Mouse (Mus musculus) layer of hippocampus, adult 2 months (tissue): ENCODE data around the gene Smc3. TPM values are rescaled to one million over a fixed set of nuclear protein-coding genes. Genes with fewer than 3 reads are reported as not detected.
"Not testable (repeated sequence)": the region's sequence is repeated elsewhere in the genome, so short reads cannot be mapped to it uniquely, and the experiment has no call there.

ENCODE experiments used
- DNase-seq, 2 experiments: peaks; one replicate each; pipeline ENCODE4 v3.0.0; 2022; ENCODE audit warnings: low spot score in 2 of 2
- H3K27ac ChIP-seq: fragments of 200-600 bp; 2 replicates; pipeline ENCODE4 v1.8.1; 2022
- H3K4me3 ChIP-seq: fragments of 200-600 bp; 2 replicates; pipeline ENCODE4 v1.8.1; 2022; ENCODE audit warnings: mild to moderate bottlenecking
- CTCF ChIP-seq: fragments of 200-600 bp; conservative IDR thresholded peaks from 2 replicates; pipeline ENCODE4 v1.8.1; 2022; ENCODE audit warnings: antibody characterized with exemption, mild to moderate bottlenecking, moderate library complexity
- total RNA-seq, 2 experiments: library from RNA; stranded (reverse); gene quantifications; 2 replicates each; pipeline ENCODE4 v1.2.3; 2021

Smc3 gene
- total RNA-seq, 2 experiments from 2014 or later = 44.7 to 49.4 TPM

DNA sequence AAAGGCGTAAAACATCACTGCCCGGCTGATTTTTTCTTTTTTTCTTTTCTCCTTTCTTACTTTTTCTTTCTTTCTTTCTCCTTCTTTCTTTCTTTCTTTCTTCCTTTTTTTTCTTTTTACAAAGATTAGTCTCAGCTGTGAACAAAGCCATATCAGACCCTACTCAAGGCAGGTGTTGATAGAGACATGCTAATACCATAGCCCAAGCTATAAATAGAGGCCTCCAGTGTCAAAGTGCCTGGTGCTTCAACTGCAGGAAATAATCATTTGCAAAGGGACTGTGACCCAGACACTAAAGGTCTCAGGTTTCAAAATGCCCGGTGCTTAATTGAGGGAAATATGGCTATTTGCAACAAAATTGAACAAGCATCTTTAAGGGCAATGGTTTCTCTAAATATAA lies 31.6 kb upstream of the Smc3 start:
- no peak overlapping the region for H3K27ac ChIP-seq
- no peak overlapping the region for H3K4me3 ChIP-seq
- DNase-seq = no peak
- TF ChIP-seq CTCF = no peak

DNA sequence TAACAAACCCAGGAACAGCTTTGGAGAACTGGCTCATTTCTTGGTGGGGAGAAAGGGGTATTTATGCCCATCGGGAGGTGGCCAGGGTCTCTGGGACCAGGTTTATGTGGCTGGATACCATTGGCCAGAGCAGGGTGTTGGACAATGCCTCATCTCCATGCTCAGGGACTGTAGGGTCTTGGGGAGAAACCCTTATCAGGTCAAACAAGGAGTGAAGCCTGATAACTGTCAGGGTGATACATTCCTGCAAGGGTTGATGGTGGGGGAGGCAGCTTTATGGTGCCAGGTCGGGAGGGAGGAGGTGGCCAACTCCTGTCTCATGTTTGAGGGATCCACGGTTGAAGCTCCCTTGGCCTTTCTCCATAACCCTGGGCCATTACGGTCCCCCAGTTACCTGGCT lies 29.1 kb upstream of the Smc3 start:
- no peak overlapping the region for H3K27ac ChIP-seq
- TF ChIP-seq CTCF = no peak
- no peak for DNase-seq
- H3K4me3 ChIP-seq = no peak overlapping the region

DNA sequence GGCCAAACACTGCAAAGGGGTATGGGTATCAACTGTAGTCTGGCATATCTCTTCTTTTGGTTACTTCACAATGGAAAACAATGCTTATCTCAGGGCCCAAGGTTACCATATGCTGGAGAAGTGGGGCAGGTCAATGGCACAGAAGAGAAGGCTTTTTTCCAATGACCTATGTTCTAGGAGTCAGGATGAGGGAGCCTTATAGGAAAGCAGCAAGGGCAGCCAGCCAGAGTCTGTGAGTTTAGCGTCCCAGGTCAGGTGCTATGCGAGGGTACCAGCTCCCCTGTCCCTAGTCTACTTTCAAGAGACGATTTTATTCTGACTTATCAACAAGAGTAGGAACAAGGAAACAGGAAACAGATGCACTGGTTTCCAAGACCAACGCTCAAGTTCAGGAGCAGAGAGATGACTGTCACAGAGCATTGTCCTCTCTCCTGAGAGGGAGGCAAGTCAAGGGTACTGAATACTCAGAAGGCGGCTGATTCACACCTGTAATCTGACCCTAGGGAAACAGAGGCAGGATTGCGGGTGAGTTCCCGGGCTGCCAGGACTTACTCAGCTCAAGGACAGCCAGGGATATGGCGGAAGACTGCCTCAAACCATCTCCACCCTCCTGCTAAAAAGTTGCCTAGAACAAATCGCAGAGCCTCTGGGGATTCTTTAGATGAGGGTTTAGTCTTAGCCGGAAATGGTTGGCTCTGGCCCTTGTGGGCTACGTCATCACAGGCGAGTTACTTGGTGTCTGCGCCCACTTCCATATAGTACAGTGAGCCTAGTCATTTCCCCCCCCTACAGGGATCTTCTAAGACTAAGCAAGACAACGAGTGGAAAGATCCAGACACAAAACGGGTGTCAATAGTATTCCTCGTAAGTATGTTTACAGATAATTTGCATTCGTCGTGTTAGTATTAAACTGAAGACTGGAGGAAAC lies 28.4 kb upstream of the Smc3 start:
- H3K4me3 ChIP-seq = no peak overlapping the region
- no peak for TF ChIP-seq CTCF
- DNase-seq = no peak

DNA sequence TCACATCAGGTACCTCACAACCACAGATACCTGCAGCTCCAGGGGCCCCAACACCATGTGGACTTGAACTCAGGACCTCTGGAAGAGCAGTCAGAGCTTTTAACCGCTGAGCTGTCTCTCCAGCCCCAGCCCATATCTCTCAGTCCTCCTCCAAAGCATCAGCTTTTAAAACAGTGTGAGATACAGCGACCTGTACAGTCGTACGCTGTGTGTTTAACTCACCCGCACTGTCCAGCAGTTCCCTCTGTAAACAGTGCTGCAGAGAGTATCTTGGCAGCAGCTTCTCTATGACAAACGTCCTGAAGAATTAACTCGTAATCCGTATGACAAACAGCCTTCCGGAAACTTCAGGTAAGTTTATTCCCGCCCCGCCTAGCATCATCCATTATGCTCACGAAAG lies 27.6 kb upstream of the Smc3 start:
- no peak overlapping the region for H3K4me3 ChIP-seq
- H3K27ac ChIP-seq = no peak overlapping the region
- TF ChIP-seq CTCF = no peak
- no peak for DNase-seq

More for the DNA sequence above, 28.4 kb upstream of the Smc3 start:
- no peak overlapping the region for H3K27ac ChIP-seq

DNA sequence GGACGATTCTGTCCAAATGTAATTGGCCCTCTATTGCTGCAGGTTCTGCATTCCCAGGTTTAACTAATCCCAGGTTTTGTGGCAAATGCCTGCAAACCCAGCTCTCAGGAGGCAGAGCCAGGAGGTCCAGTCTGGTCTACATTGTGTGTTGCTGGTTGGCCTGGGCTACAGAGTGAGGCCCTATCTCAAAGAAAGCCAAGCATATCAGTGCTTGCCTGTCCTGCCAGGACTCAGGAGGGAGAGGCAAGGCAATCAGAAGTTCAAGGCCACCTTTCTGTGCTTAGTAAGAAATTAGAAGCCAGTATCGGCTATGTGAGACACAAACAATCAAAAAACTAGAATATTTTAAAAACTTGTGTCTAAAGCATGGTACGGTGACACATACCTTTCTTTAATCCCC lies 27.0 kb upstream of the Smc3 start:
- DNase-seq = no peak

DNA sequence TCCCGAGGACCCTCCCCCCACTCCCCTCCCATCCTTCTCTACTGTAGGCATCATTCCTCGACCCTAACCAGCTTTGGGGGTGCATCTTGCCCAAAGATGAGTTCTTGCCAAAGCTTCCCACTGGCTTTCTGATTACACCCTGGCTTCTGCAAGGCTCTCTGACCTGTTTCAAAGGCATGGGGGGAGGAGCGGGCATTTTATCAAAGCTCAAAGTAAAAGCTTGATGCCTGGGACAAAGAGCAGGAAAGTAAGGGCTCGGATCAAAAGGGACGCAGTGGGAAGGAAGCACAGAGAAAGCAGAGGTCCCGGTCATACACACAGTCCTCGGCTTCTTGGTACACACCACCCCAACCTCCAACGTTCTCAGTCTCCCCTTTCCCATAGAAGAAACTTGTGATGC lies 26.1 kb upstream of the Smc3 start:
- no peak overlapping the region for H3K4me3 ChIP-seq
- no peak for TF ChIP-seq CTCF
- no peak for DNase-seq
- no peak overlapping the region for H3K27ac ChIP-seq

More for the DNA sequence above, 27.0 kb upstream of the Smc3 start:
- no peak overlapping the region for H3K4me3 ChIP-seq
- no peak for TF ChIP-seq CTCF
- H3K27ac ChIP-seq = no peak overlapping the region

DNA sequence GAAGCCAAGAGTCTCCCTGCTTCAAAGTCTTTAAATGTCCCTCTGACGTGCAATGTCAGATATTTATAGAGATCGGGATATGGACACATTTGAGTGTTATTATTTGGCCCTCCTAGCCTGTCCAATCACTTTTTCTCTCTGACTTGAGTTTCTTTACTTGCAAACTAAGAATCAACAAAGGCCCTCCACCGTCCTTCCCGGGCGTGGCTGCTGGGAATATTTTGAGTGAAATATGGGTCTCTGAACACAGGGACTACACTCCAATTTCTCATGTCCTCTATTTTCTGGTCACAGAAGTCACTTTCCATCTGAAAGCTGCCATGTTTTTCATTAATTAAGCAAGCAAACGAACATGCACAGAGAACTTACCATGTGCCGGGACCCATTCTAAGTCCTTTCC lies 25.7 kb upstream of the Smc3 start:
- no peak for TF ChIP-seq CTCF
- Histone ChIP-seq H3K27ac (no peak overlapping the region), H3K4me3 (no peak overlapping the region)
- DNase-seq = no peak

DNA sequence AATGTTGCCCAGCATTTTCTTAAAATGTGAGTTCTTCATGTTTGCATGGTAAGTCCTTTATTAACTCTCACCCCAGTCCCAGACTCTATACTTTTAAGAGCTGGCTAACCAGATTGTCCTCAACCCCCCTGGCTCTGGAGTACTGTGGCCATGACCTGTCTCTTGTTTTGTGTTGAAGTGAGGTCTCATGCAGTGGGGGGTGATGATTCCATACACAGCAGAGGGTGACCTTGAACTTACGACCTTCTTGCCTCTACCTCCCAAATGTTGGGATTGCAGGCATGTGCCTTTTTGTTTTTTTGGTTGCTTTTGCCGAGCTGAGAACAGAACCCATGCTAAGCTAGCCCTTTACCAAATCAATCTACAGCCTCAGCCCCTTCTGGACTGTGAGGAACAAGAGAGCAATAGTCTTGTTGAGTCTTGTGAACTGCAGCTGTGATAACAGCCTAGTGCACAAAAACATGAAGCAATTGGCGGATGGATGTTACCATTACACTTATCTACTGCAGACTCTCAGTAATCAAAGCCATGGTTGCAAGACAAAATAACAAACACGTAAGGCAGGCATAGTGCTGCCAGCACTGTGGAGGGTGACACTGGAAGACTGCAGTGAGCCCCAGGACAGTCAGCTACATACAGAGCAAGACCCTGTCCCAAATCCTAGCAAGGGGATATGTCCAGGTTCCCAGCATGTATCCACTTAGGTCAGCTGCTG lies 24.7 kb upstream of the Smc3 start:
- no peak overlapping the region for H3K27ac ChIP-seq
- DNase-seq = no peak
- no peak overlapping the region for H3K4me3 ChIP-seq
- TF ChIP-seq CTCF = no peak

DNA sequence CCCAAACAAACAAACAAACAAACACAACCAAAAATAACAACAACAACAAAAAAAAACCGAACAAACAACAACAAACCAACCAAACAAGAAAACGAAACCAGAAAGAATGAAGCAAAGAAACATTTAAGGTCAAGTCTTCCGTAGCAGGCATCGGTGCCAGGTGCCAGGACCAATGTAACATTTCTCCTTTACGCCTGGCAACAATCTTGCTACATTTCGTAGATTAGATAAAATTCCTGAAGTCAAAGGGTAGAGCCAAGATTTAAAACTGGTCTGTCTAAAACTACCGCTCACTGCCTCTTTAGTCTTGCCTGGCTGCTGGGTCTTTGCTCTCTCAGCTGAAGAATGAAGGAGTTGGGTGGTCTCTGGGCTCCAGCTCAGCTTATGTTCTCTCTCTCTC lies 24.1 kb upstream of the Smc3 start:
- no peak for DNase-seq
- H3K4me3 ChIP-seq = no peak overlapping the region
- no peak overlapping the region for H3K27ac ChIP-seq
- TF ChIP-seq CTCF = no peak

DNA sequence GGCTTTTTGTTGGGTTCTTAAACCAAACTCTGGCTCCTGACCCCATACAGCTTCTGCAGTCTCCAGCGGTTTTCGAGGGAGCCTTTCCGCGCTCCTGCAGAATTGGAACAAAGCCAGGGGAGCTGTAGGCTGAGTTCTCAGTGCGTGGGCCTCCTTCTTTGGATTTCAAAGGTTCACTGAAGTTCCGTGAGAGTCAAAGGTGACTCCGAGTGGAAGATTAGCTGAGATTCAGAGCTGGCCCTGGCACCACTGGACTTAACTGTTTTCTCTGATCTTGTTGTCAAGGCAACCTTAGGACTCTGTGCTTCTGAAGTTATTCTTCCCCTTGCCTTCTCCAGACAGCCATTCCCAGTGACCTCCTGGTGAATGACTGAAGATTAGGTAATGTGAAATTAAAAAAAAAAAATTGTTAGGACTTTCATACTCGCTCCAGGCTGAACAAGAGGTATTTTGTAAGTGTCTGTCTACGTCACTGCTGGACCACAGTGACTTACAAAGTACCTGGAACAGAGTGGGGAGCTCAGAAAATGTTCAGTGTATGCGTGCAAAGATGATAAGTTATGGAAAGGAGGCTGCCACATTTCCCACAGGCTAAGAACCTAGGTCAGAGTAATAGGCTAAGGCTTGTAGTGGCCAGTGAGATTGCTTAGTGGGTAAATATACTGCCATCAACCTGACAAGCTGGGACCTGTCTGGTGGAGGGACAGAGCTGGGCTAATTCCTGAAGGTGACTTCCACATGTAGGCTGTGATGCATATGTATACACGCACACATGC lies 23.0 kb upstream of the Smc3 start:
- H3K27ac ChIP-seq = no peak overlapping the region
- TF ChIP-seq CTCF = no peak
- no peak for DNase-seq
- no peak overlapping the region for H3K4me3 ChIP-seq

DNA sequence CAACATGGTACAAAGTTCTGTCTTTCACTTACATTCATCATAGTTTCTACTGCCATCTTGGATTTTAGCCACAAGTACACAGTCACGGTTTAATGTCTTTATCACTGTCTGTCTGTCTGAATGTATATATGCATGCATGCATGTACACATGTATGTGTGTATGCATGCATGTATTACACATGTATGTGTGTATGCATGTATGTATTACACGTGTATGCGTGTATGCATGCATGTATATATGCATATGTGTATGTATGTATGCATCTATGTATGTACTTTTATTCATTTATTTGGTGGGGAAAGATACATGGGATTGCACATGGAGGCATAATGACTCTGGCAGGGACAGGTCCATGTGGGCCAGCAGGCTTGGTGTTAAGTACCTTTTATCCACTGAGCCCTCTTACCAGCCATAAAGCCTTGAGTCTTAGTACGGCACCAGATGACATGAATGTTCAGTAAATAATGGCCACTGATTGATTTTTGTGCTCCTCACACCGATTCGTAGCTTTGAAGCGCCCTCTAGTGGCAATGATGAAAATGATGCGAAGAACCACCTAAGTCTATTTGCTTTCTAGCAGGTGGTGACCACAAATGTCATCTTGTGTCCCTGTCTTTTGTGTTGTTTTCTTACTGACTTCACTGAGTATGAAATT lies 21.5 kb upstream of the Smc3 start:
- peak; percentile 64 to 74 for DNase-seq
- Histone ChIP-seq H3K4me3 (no peak overlapping the region), H3K27ac (no peak overlapping the region)
- TF ChIP-seq CTCF = peak; percentile 95

DNA sequence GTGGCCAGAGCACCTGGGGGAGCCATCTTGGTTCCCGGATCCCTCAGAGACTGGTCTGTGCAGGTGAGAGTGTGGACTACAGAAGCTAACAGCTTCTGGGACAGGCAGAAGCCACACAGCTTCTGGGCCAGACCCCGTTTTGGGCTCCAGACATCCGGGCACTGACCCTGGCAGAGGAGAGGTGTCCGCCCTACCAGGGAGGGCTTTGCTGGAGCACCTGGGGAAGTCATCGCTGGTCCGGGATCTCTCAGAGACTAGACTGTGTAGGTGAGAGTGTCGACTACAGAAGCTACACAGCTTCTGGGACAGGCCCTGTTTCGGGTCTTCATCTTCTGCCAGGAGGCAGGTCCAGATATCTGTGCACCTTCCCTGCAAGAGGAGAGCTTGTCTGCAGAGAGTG lies 19.9 kb upstream of the Smc3 start:
- not testable (repeated sequence) for DNase-seq, H3K4me3 ChIP-seq, H3K27ac ChIP-seq

DNA sequence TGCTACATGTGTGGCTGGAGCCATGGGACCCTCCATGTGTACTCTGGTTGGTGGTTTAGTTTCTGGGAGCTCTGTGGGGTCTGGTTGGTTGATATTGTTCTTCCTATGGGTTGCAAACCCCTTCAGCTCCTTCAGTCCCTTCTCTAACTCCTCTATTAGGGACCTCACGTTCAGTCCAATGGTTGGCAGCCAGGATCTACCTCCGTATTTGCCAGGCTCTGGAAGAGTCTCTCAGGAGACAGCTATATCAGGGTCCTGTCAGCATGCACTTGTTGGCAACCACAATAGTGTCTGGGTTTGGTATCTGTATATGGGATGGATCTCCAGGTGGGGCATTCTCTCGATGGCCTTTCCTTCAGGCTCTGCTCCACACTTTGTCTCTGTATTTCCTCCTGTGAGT lies 12.5 kb upstream of the Smc3 start:
- not testable (repeated sequence) for DNase-seq, H3K4me3 ChIP-seq, H3K27ac ChIP-seq

DNA sequence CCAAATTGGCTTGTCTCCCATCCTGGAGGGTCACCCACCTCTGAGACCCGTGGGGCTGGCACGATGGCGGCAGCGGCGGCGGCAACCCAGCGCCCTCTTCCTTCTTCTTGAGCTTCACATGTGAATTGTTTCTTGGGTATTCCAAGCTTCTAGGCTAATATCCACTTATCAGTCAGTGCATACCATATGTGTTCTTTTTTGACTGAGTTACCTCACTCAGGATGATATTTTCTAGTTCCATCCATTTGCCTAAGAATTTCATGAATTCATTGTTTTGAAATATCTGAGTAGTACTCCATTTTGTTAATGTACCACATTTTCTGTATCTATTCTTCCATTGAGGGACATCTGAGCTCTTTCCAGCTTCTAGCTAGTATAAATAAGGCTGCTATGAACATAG lies 11.2 kb upstream of the Smc3 start, which contains the start of gene Nutf2-ps1:
Nutf2-ps1 (minus strand) TSS at position 101 of the 400 bp plus-strand sequence.
- not testable (repeated sequence) for DNase-seq, H3K27ac ChIP-seq, H3K4me3 ChIP-seq
